Comparison of ENCODE assay signal across 14 mouse cellular contexts in genomic region chr7:114991255-114991654, GRCm38 (mm10).
A peak's percentile ranks its signal among the peaks of the same experiment; 100 is the strongest.
DNase-seq lines count a peak whose midpoint lies in the region; ATAC-seq and TF ChIP-seq lines count a peak whose summit lies in the region.
"Had no signal": no experiment of that assay in that cellular context is flagged by ENCODE, and none has a peak within 500 bp of the region (broad histone marks: within the 10 kb centered on the region; RNA-seq: fewer than 3 reads in every experiment).

No protein-coding gene starts in this region.

- no peaks in the 10 kb centered on the region for H3K9me3 ChIP-seq in lung, embryonic 14.5 days (ENCODE audit: low read depth, low read length)
- no peaks in the 10 kb centered on the region for H3K9me3 ChIP-seq in neural tube, embryonic 15.5 days (replicated peaks)
- H3K9me3 ChIP-seq: liver, embryonic 12.5 days had no signal

- no peak overlapping the region for H3K4me3 ChIP-seq in lung, embryonic 14.5 days (ENCODE audit: low read depth, low read length)
- no peak overlapping the region for H3K4me3 ChIP-seq in neural tube, embryonic 15.5 days (replicated peaks)
- H3K4me3 ChIP-seq: liver, embryonic 12.5 days had no signal

- no peak for TF ChIP-seq POLR2A in brain, embryonic 14.5 days (IDR thresholded peaks at IDR 0.05; ENCODE audit: borderline replicate concordance, extremely low read depth, insufficient read depth, insufficient read length, poor library complexity, severe bottlenecking)

- H3K9ac ChIP-seq in lung, embryonic 14.5 days = no peak overlapping the region
- H3K9ac ChIP-seq in neural tube, embryonic 15.5 days (replicated peaks) = no peak overlapping the region
- H3K9ac ChIP-seq: liver, embryonic 12.5 days had no signal

- H3K36me3 ChIP-seq in lung, embryonic 14.5 days (ENCODE audit: insufficient read depth) = no peaks in the 10 kb centered on the region
- no peaks in the 10 kb centered on the region for H3K36me3 ChIP-seq in neural tube, embryonic 15.5 days
- H3K36me3 ChIP-seq: liver, embryonic 12.5 days had no signal

- no peaks in the 10 kb centered on the region; the same call in 1 of the 2 replicates for H3K4me1 ChIP-seq in lung, embryonic 14.5 days (ENCODE audit: insufficient read depth)
- H3K4me1 ChIP-seq in neural tube, embryonic 15.5 days = no peaks in the 10 kb centered on the region
- H3K4me1 ChIP-seq: liver, embryonic 12.5 days had no signal

- no peaks in the 10 kb centered on the region for H3K27me3 ChIP-seq in lung, embryonic 14.5 days (ENCODE audit: insufficient read depth, low read length)
- H3K27me3 ChIP-seq in neural tube, embryonic 15.5 days (replicated peaks) = no peaks in the 10 kb centered on the region
- H3K27me3 ChIP-seq: liver, embryonic 12.5 days had no signal

- H3K27ac ChIP-seq in lung, embryonic 14.5 days (ENCODE audit: low read depth) = peak overlapping the region; percentile 19; the same call in 1 of the 2 replicates
- no peak overlapping the region for H3K27ac ChIP-seq in neural tube, embryonic 15.5 days (replicated peaks)
- H3K27ac ChIP-seq: liver, embryonic 12.5 days had no signal

- peak; percentile 41; the same call in 1 of the 2 replicates for ATAC-seq in lung, embryonic 14.5 days (ENCODE audit: insufficient read depth)
- ATAC-seq in neural tube, embryonic 15.5 days (ENCODE audit: low FRiP score) = no peak
- ATAC-seq: liver, embryonic 12.5 days; midbrain, embryonic 16.5 days had no signal

- DNase-seq in cerebellum, postnatal 10 days = peak; percentile 31 to 55
- no peak for DNase-seq in cerebellum, adult 11-12 months
- peak; percentile 38 for DNase-seq in lung, embryonic 14.5 days
- DNase-seq in lung, postnatal 25 days (ENCODE audit: low spot score) = no peak
- peak; percentile 54 for DNase-seq in brain, embryonic 14.5 days (ENCODE audit: low read depth)
- DNase-seq in heart, postnatal 10 days = peak; percentile 61 to 64
- DNase-seq in urinary bladder, postnatal 25 days (ENCODE audit: low spot score) = no peak
- DNase-seq: adrenal gland, adult 8-10 months; B cell, adult 2 months; kidney, adult 9 months; thymus, postnatal 36 days had no signal

- WGBS in lung, embryonic 14.5 days = 57% methylated on average over 5 of the region's 5 CpGs
- 69% methylated on average over 5 of the region's 5 CpGs for WGBS in neural tube, embryonic 15.5 days

- TF ChIP-seq CTCF in lung, embryonic 14.5 days (IDR thresholded peaks at IDR 0.05; ENCODE audit: low read depth) = no peak
- no peak for TF ChIP-seq CTCF in brain, embryonic 14.5 days (IDR thresholded peaks at IDR 0.05; ENCODE audit: borderline replicate concordance, extremely low read depth, insufficient read depth, insufficient read length)

- intact Hi-C loops in heart, postnatal 10 days (cut with DNase I) = no loop called here

- no peak overlapping the region for H3K4me2 ChIP-seq in lung, embryonic 14.5 days
- no peak overlapping the region for H3K4me2 ChIP-seq in neural tube, embryonic 15.5 days
- H3K4me2 ChIP-seq: liver, embryonic 12.5 days had no signal

Comparison
In these comparisons a context has a peak if more than half of its experiments do, and no peak if none do; other contexts are left out.
1. DNase-seq: peak in cerebellum, postnatal 10 days (2 of 2), lung, embryonic 14.5 days (single experiment), brain, embryonic 14.5 days (single experiment) and heart, postnatal 10 days (2 of 2); none in cerebellum, adult 11-12 months (single experiment), lung, postnatal 25 days (single experiment) and urinary bladder, postnatal 25 days (single experiment).